Mouse (Mus musculus) heart, embryonic 14.5 days (tissue): ENCODE results near the gene Tnpo3. TPM values are rescaled to one million over a fixed set of nuclear protein-coding genes. Genes with fewer than 3 reads are reported as not detected.

Experiments
- ATAC-seq: fragments of 200-750 bp; cut with Nextera tagmentation; 2 replicates; pipeline ENCODE4 v1.8.0; 2017; ENCODE audit warnings: low read depth, moderate TSS enrichment; ENCODE audit not compliant: insufficient number of reproducible peaks, insufficient read depth, low FRiP score
- H3K27ac ChIP-seq, 2 experiments: fragments of 200-500 bp in 1 of 2; fragments of 300-500 bp in 1 of 2; sonication (generic) in 1 of 2; replicated peaks in 1 of 2; 2 replicates each; pipeline ENCODE4 v1.5.1; 2012 to 2014; ENCODE audit warnings: low read depth in 2 of 2, low read length in 2 of 2, control low read depth in 1 of 2, mild to moderate bottlenecking in 1 of 2, mixed read lengths in 1 of 2; ENCODE audit not compliant: control insufficient read depth in 1 of 2, insufficient read depth in 1 of 2
- H3K27me3 ChIP-seq: fragments of 300-500 bp; sonication (generic); 2 replicates; pipeline ENCODE4 v1.6.1; 2014; ENCODE audit warnings: mild to moderate bottlenecking, low read length, control low read depth; ENCODE audit not compliant: control insufficient read depth, insufficient read depth
- H3K36me3 ChIP-seq: fragments of 300-500 bp; sonication (generic); 2 replicates; pipeline ENCODE4 v1.6.1; 2014; ENCODE audit warnings: mild to moderate bottlenecking, control low read depth, low read length, mixed read lengths; ENCODE audit not compliant: control insufficient read depth, insufficient read depth
- H3K4me1 ChIP-seq, 2 experiments: fragments of 200-500 bp in 1 of 2; fragments of 300-500 bp in 1 of 2; sonication (generic) in 1 of 2; 2 replicates each; pipeline ENCODE4 v1.6.1; 2012 to 2014; ENCODE audit warnings: low read length in 2 of 2, control low read depth in 1 of 2, mixed read lengths in 1 of 2; ENCODE audit not compliant: control insufficient read depth in 2 of 2, insufficient read depth in 2 of 2
- H3K4me2 ChIP-seq: fragments of 300-500 bp; sonication (generic); 2 replicates; pipeline ENCODE4 v1.6.1; 2014; ENCODE audit warnings: mild to moderate bottlenecking, low read length
- H3K4me3 ChIP-seq, 2 experiments: fragments of 200-500 bp in 1 of 2; fragments of 300-500 bp in 1 of 2; sonication (generic) in 1 of 2; 2 replicates each; pipeline ENCODE4 v1.5.1; 2012 to 2014; ENCODE audit warnings: low read length in 2 of 2, mild to moderate bottlenecking in 2 of 2, control low read depth in 1 of 2, low read depth in 1 of 2, moderate library complexity in 1 of 2; ENCODE audit not compliant: control insufficient read depth in 1 of 2, insufficient read depth in 1 of 2
- H3K9ac ChIP-seq: fragments of 300-500 bp; sonication (generic); 2 replicates; pipeline ENCODE4 v1.6.1; 2014; ENCODE audit warnings: mild to moderate bottlenecking, low read length
- H3K9me3 ChIP-seq: fragments of 300-500 bp; sonication (generic); 2 replicates; pipeline ENCODE4 v1.6.1; 2016; ENCODE audit warnings: low read length, control low read depth; ENCODE audit not compliant: control insufficient read depth
- WGBS: fragments of 180-500 bp; shearing (Covaris S2); extraction: QIAGEN DNeasy Blood & Tissue Kit; methylation state at CpG from one replicate; pipeline ENCODE4 v1.1.7; 2014; 5-methylcytosine and 5-hydroxymethylcytosine counted together
- polyA plus RNA-seq: library from polyadenylated mRNA; unstranded; fragments of >200 nt; fragmentation: Nextera tagmentation; extraction: Ambion mirVana; gene quantifications from 2 replicates; pipeline ENCODE4 v1.2.1, GENCODE M21; 2014

The Tnpo3 gene
- polyA plus RNA-seq, 1 experiment from 2014 or later: 65.4 TPM

DNA sequence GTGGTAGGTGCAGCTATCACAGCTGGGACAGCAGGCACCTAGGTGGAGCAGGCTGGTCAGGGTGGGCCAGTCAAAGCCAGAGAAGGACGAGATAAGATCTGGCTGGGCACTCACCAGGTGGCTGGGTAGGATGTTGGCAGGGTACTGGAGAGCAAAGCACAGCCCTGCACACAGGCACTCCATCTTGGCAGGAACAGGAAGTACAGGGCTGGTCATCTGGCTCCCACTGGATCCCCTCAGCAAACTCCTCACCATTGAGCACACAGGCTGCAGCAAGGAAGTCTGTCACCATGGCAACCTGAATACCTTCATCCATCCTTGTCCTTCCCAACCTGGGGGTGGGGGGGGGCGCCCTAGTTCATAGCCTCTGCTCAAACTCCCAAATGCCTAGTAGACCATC lies 111.9 kb downstream of the Tnpo3 start:
- Histone ChIP-seq H3K36me3 (no peaks in the 10 kb centered on the region; the same call in 1 of the 2 replicates), H3K9ac (no peak overlapping the region), H3K9me3 (no peaks in the 10 kb centered on the region), H3K27ac (no peak overlapping the region), H3K4me3 (no peak overlapping the region), H3K27me3 (peaks cover 25% of the 10 kb centered on the region), H3K4me1 (peaks cover 0 to 4% of the 10 kb centered on the region in 2 experiments; a peak in 1 of 4 replicates), H3K4me2 (no peak overlapping the region)
- WGBS: 37% methylated on average over 2 of the region's 2 CpGs
- no peak for ATAC-seq

GRCm38 (mm10) chr6:29496270-29496669 lies 113.4 kb downstream of the Tnpo3 start:
- peak overlapping the region; percentile 1 for H3K4me2 ChIP-seq

GRCm38 (mm10) chr6:29494101-29494500 lies 115.6 kb downstream of the Tnpo3 start:
- Histone ChIP-seq H3K9me3 (no peaks in the 10 kb centered on the region), H3K4me3 (no peak overlapping the region), H3K27ac (no peak overlapping the region), H3K4me2 (no peak overlapping the region), H3K27me3 (peaks cover 25% of the 10 kb centered on the region), H3K4me1 (peaks cover 0 to 4% of the 10 kb centered on the region in 2 experiments; a peak in 1 of 4 replicates), H3K36me3 (no peaks in the 10 kb centered on the region; the same call in 1 of the 2 replicates), H3K9ac (no peak overlapping the region)
- ATAC-seq: no peak
- WGBS: 63% methylated on average over 4 of the region's 4 CpGs

More at GRCm38 (mm10) chr6:29496270-29496669, 113.4 kb downstream of the Tnpo3 start:
- Histone ChIP-seq H3K27ac (no peak overlapping the region), H3K4me1 (peaks cover 0 to 4% of the 10 kb centered on the region in 2 experiments; a peak in 1 of 4 replicates), H3K9me3 (no peaks in the 10 kb centered on the region), H3K9ac (no peak overlapping the region), H3K27me3 (peaks cover 25% of the 10 kb centered on the region), H3K4me3 (no peak overlapping the region), H3K36me3 (no peaks in the 10 kb centered on the region; the same call in 1 of the 2 replicates)
- 23% methylated on average over 21 of the region's 25 CpGs for WGBS
- ATAC-seq: peak; percentile 9; the same call in 1 of the 2 replicates

Other genes with a start within 250 kb of the Tnpo3 start
- gene Opn1sw, start 221.4 kb downstream of the Tnpo3 start, polyA plus RNA-seq: 0.46 and 1.1 TPM in 2 replicates
- gene Ccdc136, start 213.6 kb downstream of the Tnpo3 start, polyA plus RNA-seq: 28.3 and 30.8 TPM in 2 replicates
- 36.8 and 47.7 TPM in 2 replicates for gene Flnc, start 176.6 kb downstream of the Tnpo3 start, polyA plus RNA-seq
- 208 and 250 TPM in 2 replicates for gene Atp6v1f, start 142.2 kb downstream of the Tnpo3 start, polyA plus RNA-seq
- gene Atp6v1fnb, start 138.4 kb downstream of the Tnpo3 start, polyA plus RNA-seq: not detected in 2 replicates
- 10.0 and 10.2 TPM in 2 replicates for gene Kcp, start 101.9 kb downstream of the Tnpo3 start, polyA plus RNA-seq
- gene Irf5, start 83.3 kb downstream of the Tnpo3 start, polyA plus RNA-seq: 5.0 and 5.3 TPM in 2 replicates
- 2.4 and 3.2 TPM in 2 replicates for gene Tspan33, start 84.3 kb upstream of the Tnpo3 start, polyA plus RNA-seq
- gene Smo, start 125.6 kb upstream of the Tnpo3 start, polyA plus RNA-seq: 18.8 and 22.1 TPM in 2 replicates
- gene Ahcyl2, start 158.1 kb upstream of the Tnpo3 start, polyA plus RNA-seq: 10.5 and 11.7 TPM in 2 replicates